ENCODE assay signal across 9 mouse cellular contexts in the genomic region with DNA sequence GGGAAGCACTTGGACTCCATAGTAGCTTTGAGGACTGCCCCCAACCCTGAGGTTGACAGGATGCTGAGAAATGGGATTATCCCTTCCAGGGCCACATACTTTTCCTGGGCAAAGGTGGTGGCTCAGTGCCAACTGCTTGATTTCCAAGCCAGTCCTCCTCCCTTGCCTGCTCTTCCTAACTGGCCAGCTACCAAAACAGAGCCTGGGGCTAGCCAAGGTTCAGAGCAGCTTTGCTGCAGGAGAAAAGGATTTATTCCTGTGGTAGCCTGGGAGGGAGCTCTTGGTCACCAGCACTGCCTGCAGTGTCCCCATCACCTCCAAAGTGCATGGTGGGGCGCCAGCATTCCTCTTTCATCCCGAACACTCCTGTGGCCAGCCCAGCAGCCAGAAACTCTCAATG. TPM values are rescaled to one million over a fixed set of nuclear protein-coding genes. Genes with fewer than 3 reads are reported as not detected.
DNase-seq lines count a peak whose midpoint lies in the region; ATAC-seq and TF ChIP-seq lines count a peak whose summit lies in the region.
"Had no signal": no experiment of that assay in that cellular context is flagged by ENCODE, and none has a peak within 500 bp of the region (broad histone marks: within the 10 kb centered on the region; RNA-seq: fewer than 3 reads in every experiment).

No protein-coding gene starts in this region.

- intact Hi-C loops in heart, postnatal 14 days (cut with DNase I), result no loop called here

- TF ChIP-seq POLR2A in MEL (IDR thresholded peaks at IDR 0.05; ENCODE audit: control insufficient read depth in 1 of 2, insufficient read depth in 1 of 2, low read depth in 1 of 2, low read length in 2 of 2, poor library complexity in 1 of 2), result no peak

- no peak overlapping the region for H3K27ac ChIP-seq in hindbrain, embryonic 16.5 days (ENCODE audit: low read depth, low read length)
- H3K27ac ChIP-seq in hindbrain, embryonic 10.5 days, result no peak overlapping the region
- H3K27ac ChIP-seq in MEL (ENCODE audit: control insufficient read depth, low read depth, low read length), result peak overlapping the region; percentile 55
- no peak overlapping the region for H3K27ac ChIP-seq in intestine, postnatal 0 days (ENCODE audit: low read depth, low read length)
- H3K27ac ChIP-seq: limb, embryonic 15.5 days had no signal

- no peak overlapping the region for H3K4me2 ChIP-seq in hindbrain, embryonic 16.5 days (ENCODE audit: low read length)
- H3K4me2 ChIP-seq in intestine, postnatal 0 days (replicated peaks; ENCODE audit: low read depth), result no peak overlapping the region
- H3K4me2 ChIP-seq: limb, embryonic 15.5 days had no signal

- TF ChIP-seq EP300 in MEL (IDR thresholded peaks at IDR 0.05; ENCODE audit: low read depth in 1 of 2, low read length in 2 of 2), result no peak

- H3K9me3 ChIP-seq in hindbrain, embryonic 16.5 days (ENCODE audit: control insufficient read depth, low read length), result no peaks in the 10 kb centered on the region
- H3K9me3 ChIP-seq in hindbrain, embryonic 10.5 days, result no peaks in the 10 kb centered on the region
- no peaks in the 10 kb centered on the region for H3K9me3 ChIP-seq in MEL (replicated peaks; ENCODE audit: insufficient read depth, low read length)
- H3K9me3 ChIP-seq in intestine, postnatal 0 days (ENCODE audit: control insufficient read depth), result no peaks in the 10 kb centered on the region
- H3K9me3 ChIP-seq: limb, embryonic 15.5 days had no signal

- no peaks in the 10 kb centered on the region for H3K36me3 ChIP-seq in hindbrain, embryonic 16.5 days (ENCODE audit: control insufficient read depth, insufficient read depth, low read length)
- H3K36me3 ChIP-seq in hindbrain, embryonic 10.5 days, result no peaks in the 10 kb centered on the region
- H3K36me3 ChIP-seq in MEL (ENCODE audit: control insufficient read depth in 1 of 2, insufficient read depth in 2 of 2, low read length in 2 of 2), result peaks cover 0 to 17% of the 10 kb centered on the region in 2 experiments; a peak in 2 of 4 replicates
- H3K36me3 ChIP-seq in intestine, postnatal 0 days (ENCODE audit: control insufficient read depth, insufficient read depth), result no peaks in the 10 kb centered on the region
- H3K36me3 ChIP-seq: limb, embryonic 15.5 days had no signal

- 67% methylated on average over 2 of the region's 2 CpGs for WGBS in hindbrain, embryonic 16.5 days
- WGBS in hindbrain, embryonic 10.5 days, result 49% methylated on average over 2 of the region's 2 CpGs
- WGBS in intestine, postnatal 0 days, result 73% methylated on average over 2 of the region's 2 CpGs

- no peak for DNase-seq in hindbrain, embryonic 10.5 days (ENCODE audit: low spot score)
- DNase-seq in MEL (ENCODE audit: low read depth, low spot score), result no peak
- DNase-seq in brain, adult 2 months (ENCODE audit: low read depth, low spot score), result peak; percentile 84
- DNase-seq in heart, postnatal 14 days, result peak; percentile 35 to 41
- no peak for DNase-seq in layer of hippocampus, adult 9-10 months (ENCODE audit: low spot score)
- DNase-seq in right cerebral cortex, postnatal 14 days, result no peak

- no peak for TF ChIP-seq RAD21 in MEL (IDR thresholded peaks at IDR 0.05; ENCODE audit: low read depth, low read length)

- no peaks in the 10 kb centered on the region for H3K79me2 ChIP-seq in MEL (ENCODE audit: control insufficient read depth, insufficient read depth, low read length, poor library complexity)

- TF ChIP-seq CTCF in MEL (IDR thresholded peaks at IDR 0.05 in 2 of 3, conservative IDR thresholded peaks at IDR 0.05 in 1 of 3; ENCODE audit: control insufficient read depth in 1 of 3, insufficient read depth in 1 of 3, low read depth in 2 of 3, low read length in 3 of 3, poor library complexity in 1 of 3, severe bottlenecking in 1 of 3), result no peak
- no peak for TF ChIP-seq CTCF in intestine, postnatal 0 days (IDR thresholded peaks at IDR 0.05; ENCODE audit: low read depth)

- no peaks in the 10 kb centered on the region; the same call in 1 of the 2 replicates for H3K4me1 ChIP-seq in hindbrain, embryonic 16.5 days (ENCODE audit: control insufficient read depth, insufficient read depth, low read depth, low read length)
- H3K4me1 ChIP-seq in hindbrain, embryonic 10.5 days (replicated peaks), result peaks cover 19% of the 10 kb centered on the region; the same call in 1 of the 2 replicates
- H3K4me1 ChIP-seq in MEL (ENCODE audit: control insufficient read depth in 1 of 2, insufficient read depth in 2 of 2, low read length in 2 of 2), result peaks cover 2 to 31% of the 10 kb centered on the region in 2 experiments; a peak in 3 of 4 replicates
- no peaks in the 10 kb centered on the region for H3K4me1 ChIP-seq in intestine, postnatal 0 days (replicated peaks; ENCODE audit: control insufficient read depth, insufficient read depth, low read length)

- H3K9ac ChIP-seq in hindbrain, embryonic 16.5 days (ENCODE audit: low read depth, low read length), result no peak overlapping the region
- H3K9ac ChIP-seq in MEL (ENCODE audit: control insufficient read depth, low read depth, low read length, poor library complexity, severe bottlenecking), result no peak overlapping the region; the same call in 1 of the 2 replicates
- H3K9ac ChIP-seq in intestine, postnatal 0 days (ENCODE audit: low read depth, low read length), result no peak overlapping the region
- H3K9ac ChIP-seq: limb, embryonic 15.5 days had no signal

- peaks cover 3% of the 10 kb centered on the region; the same call in 1 of the 2 replicates for H3K27me3 ChIP-seq in hindbrain, embryonic 16.5 days (replicated peaks; ENCODE audit: control insufficient read depth, insufficient read depth, low read length)
- H3K27me3 ChIP-seq in hindbrain, embryonic 10.5 days (ENCODE audit: insufficient read depth, poor library complexity, severe bottlenecking), result peaks cover 66% of the 10 kb centered on the region
- H3K27me3 ChIP-seq in MEL (ENCODE audit: control insufficient read depth in 1 of 2, insufficient read depth in 2 of 2, low read length in 2 of 2), result no peaks in the 10 kb centered on the region
- H3K27me3 ChIP-seq in intestine, postnatal 0 days (replicated peaks; ENCODE audit: control insufficient read depth, insufficient read depth, low read length), result no peaks in the 10 kb centered on the region

- H3K4me3 ChIP-seq in hindbrain, embryonic 16.5 days (ENCODE audit: low read length), result no peak overlapping the region
- no peak overlapping the region for H3K4me3 ChIP-seq in hindbrain, embryonic 10.5 days
- no peak overlapping the region for H3K4me3 ChIP-seq in MEL (ENCODE audit: control insufficient read depth in 1 of 2, insufficient read depth in 1 of 2, low read depth in 2 of 2, low read length in 2 of 2)
- H3K4me3 ChIP-seq in intestine, postnatal 0 days (ENCODE audit: low read depth, low read length), result no peak overlapping the region
- H3K4me3 ChIP-seq: limb, embryonic 15.5 days had no signal

- peak; percentile 76 for ATAC-seq in hindbrain, embryonic 16.5 days
- ATAC-seq in intestine, postnatal 0 days, result no peak

TF ChIP-seq in MEL, 35 proteins besides CTCF, POLR2A, EP300 and RAD21:
- TF ChIP-seq MYC (IDR thresholded peaks at IDR 0.05; ENCODE audit: low read depth, low read length) (no peak), GATA1 (IDR thresholded peaks at IDR 0.05; ENCODE audit: low read depth, low read length) (no peak), MYB (IDR thresholded peaks at IDR 0.05; ENCODE audit: low read depth, low read length) (no peak), MAZ (IDR thresholded peaks at IDR 0.05; ENCODE audit: low read depth, low read length) (no peak), KAT2A (conservative IDR thresholded peaks at IDR 0.05; ENCODE audit: low read depth, low read length) (no peak), MEF2A (IDR thresholded peaks at IDR 0.05; ENCODE audit: extremely low read depth, insufficient replicate concordance, low read depth, low read length, poor library complexity, severe bottlenecking) (no peak)

RNA-seq across cellular contexts. Expression of gene Rtl5, which starts 33.6 kb away (rescaled TPM):
- polyA plus RNA-seq in hindbrain, embryonic 16.5 days (2015; fragmentation: Nextera tagmentation; extraction: Ambion mirVana), result 5.6 and 6.2 TPM in 2 replicates
- polyA plus RNA-seq in hindbrain, embryonic 10.5 days (2016; fragmentation: Nextera tagmentation; extraction: Ambion mirVana), result 2.8 and 3.6 TPM in 2 replicates
- 0.04 TPM in 1 of 2 replicates, not detected in the other for total RNA-seq in MEL (2012; rRNA removed)
- polyA plus RNA-seq in MEL (2012; ENCODE audit: insufficient read depth in 1 of 2, insufficient read length in 2 of 2, low read depth in 1 of 2, low replicate concordance in 2 of 2, missing spikeins in 1 of 2), result under 1 TPM in 1 of 2 experiments, not detected in 1; 0.03 TPM
- total RNA-seq in heart, postnatal 14 days (2021), result 1 to 10 TPM; 1.6 to 2.7 TPM
- 0.33 and 0.43 TPM in 2 replicates for polyA plus RNA-seq in intestine, postnatal 0 days (2015; fragmentation: Nextera tagmentation; extraction: Ambion mirVana)

Comparison
In these comparisons a context has a peak if more than half of its experiments do, and no peak if none do; other contexts are left out.
1. DNase-seq: peak in brain, adult 2 months (single experiment) and heart, postnatal 14 days (2 of 2); none in hindbrain, embryonic 10.5 days (single experiment), MEL (single experiment), layer of hippocampus, adult 9-10 months (single experiment) and right cerebral cortex, postnatal 14 days (single experiment).